Mouse (Mus musculus) erythroblast, embryonic 14.5 days (primary cell): ENCODE data around the gene Slc25a45.

Source experiments
- GATA1 ChIP-seq: IDR thresholded peaks from 2 replicates; pipeline ENCODE4 v1.6.1; 2012; ENCODE audit warnings: low read length, inconsistent platforms, mixed read lengths
- TAL1 ChIP-seq: IDR thresholded peaks from 3 replicates; pipeline ENCODE4 v1.6.1; 2012; ENCODE audit warnings: low read length, inconsistent platforms, mixed read lengths

DNA sequence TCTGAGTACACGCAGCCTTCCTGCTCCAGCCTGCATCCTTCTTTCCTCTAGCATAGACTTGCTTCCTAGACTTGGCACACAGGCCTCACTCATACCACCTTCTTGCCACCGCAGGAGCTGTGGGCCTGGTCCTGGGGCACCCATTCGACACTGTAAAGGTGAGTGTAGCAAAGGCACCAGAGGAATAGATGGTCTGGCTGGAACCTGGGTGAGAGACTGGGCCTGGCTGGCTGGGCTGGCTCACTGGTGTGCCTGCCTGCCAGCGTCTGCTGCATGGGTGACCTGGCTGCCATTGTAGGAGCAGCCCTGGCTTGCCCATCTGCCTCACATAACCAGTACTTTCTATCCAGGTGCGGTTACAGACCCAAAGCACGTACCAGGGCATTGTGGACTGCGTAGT lies 2.1 kb downstream of the Slc25a45 start:
- TF ChIP-seq GATA1 (no peak), TAL1 (no peak)
